10 mouse cellular contexts compared by ENCODE assay signal in the genomic region with DNA sequence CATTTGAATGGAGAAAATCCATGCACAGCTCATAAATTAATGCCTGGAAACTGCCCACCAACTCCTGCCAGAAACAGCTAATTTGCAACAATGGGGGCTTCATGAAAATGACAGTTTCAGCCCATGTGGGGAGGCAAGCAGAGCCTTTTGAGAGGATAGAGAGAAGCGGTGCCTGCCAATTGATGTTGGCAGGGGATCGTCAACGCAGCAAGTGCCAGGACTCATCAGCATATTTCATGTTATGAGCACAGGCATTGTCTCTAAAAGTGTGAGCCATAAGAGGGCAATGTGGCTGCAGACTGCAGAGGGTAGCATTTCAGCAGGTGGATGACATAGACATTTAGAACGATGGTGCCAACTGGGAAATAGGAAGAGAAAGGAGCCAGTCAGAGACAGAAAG.
DNase-seq lines count a peak whose midpoint lies in the region; ATAC-seq and TF ChIP-seq lines count a peak whose summit lies in the region.
"Had no signal": no experiment of that assay in that cellular context is flagged by ENCODE, and none has a peak within 500 bp of the region (broad histone marks: within the 10 kb centered on the region; RNA-seq: fewer than 3 reads in every experiment).

No protein-coding gene starts in this region.

- TF ChIP-seq CTCF in layer of hippocampus, adult 2 months (conservative IDR thresholded peaks at IDR 0.05) = peak; percentile 32; the same call in 1 of the 2 replicates

- H3K36me3 ChIP-seq in midbrain, embryonic 16.5 days (ENCODE audit: control insufficient read depth, insufficient read depth, low read length) = no peaks in the 10 kb centered on the region
- H3K36me3 ChIP-seq: intestine, embryonic 15.5 days had no signal

- WGBS in midbrain, embryonic 16.5 days = 19% methylated on average over 4 of the region's 4 CpGs

- H3K4me2 ChIP-seq in midbrain, embryonic 16.5 days (ENCODE audit: low read length) = no peak overlapping the region
- H3K4me2 ChIP-seq: intestine, embryonic 15.5 days had no signal

- H3K4me3 ChIP-seq in layer of hippocampus, adult 2 months = no peak overlapping the region
- no peak overlapping the region for H3K4me3 ChIP-seq in midbrain, embryonic 16.5 days (ENCODE audit: low read depth, low read length)
- H3K4me3 ChIP-seq: intestine, embryonic 15.5 days; megakaryocyte, embryonic 14.5 days had no signal

- H3K27ac ChIP-seq in layer of hippocampus, adult 2 months = no peak overlapping the region
- no peak overlapping the region for H3K27ac ChIP-seq in midbrain, embryonic 16.5 days (ENCODE audit: low read length)
- H3K27ac ChIP-seq: intestine, embryonic 15.5 days had no signal

- peak; percentile 78; the same call in 1 of the 2 replicates for ATAC-seq in cerebellum, adult (ENCODE audit: insufficient number of reproducible peaks, low FRiP score, low TSS enrichment)
- peak; percentile 94 for ATAC-seq in midbrain, embryonic 16.5 days
- ATAC-seq: intestine, embryonic 15.5 days had no signal

- H3K4me1 ChIP-seq in midbrain, embryonic 16.5 days (ENCODE audit: control insufficient read depth, insufficient read depth, low read length) = no peaks in the 10 kb centered on the region
- H3K4me1 ChIP-seq: intestine, embryonic 15.5 days; megakaryocyte, embryonic 14.5 days had no signal

- H3K27me3 ChIP-seq in midbrain, embryonic 16.5 days (ENCODE audit: control insufficient read depth, insufficient read depth, low read depth, low read length) = no peaks in the 10 kb centered on the region
- H3K27me3 ChIP-seq: intestine, embryonic 15.5 days; megakaryocyte, embryonic 14.5 days had no signal

- no peak for DNase-seq in cerebellum, adult 8-10 months
- DNase-seq in cerebellum, postnatal 14 days = peak; percentile 89 to 94
- peak; percentile 64 to 86 for DNase-seq in layer of hippocampus, adult 2 months (ENCODE audit: low spot score in 2 of 2)
- DNase-seq in thymus, postnatal 14 days = no peak
- DNase-seq in MN1 (ENCODE audit: low spot score) = no peak
- DNase-seq in heart, adult 8-10 months (ENCODE audit: low spot score) = no peak

- H3K9ac ChIP-seq in midbrain, embryonic 16.5 days (ENCODE audit: low read depth, low read length) = no peak overlapping the region
- H3K9ac ChIP-seq: intestine, embryonic 15.5 days had no signal

- H3K9me3 ChIP-seq in midbrain, embryonic 16.5 days (replicated peaks; ENCODE audit: control insufficient read depth, low read length, poor library complexity, severe bottlenecking) = no peaks in the 10 kb centered on the region
- H3K9me3 ChIP-seq: intestine, embryonic 15.5 days; megakaryocyte, embryonic 14.5 days had no signal

Comparison
In these comparisons a context has a peak if more than half of its experiments do, and no peak if none do; other contexts are left out.
1. DNase-seq: peak in cerebellum, postnatal 14 days (2 of 2) and layer of hippocampus, adult 2 months (2 of 2); none in cerebellum, adult 8-10 months (single experiment), thymus, postnatal 14 days (single experiment), MN1 (single experiment) and heart, adult 8-10 months (single experiment).